Mouse (Mus musculus) midbrain, embryonic 16.5 days (tissue): ENCODE measurements around the gene Rnf4. TPM values are rescaled to one million over a fixed set of nuclear protein-coding genes. Genes with fewer than 3 reads are reported as not detected.

Experiments
- ATAC-seq: fragments of 200-750 bp; cut with Nextera tagmentation; 2 replicates; pipeline ENCODE4 v1.8.0; 2017; ENCODE audit warnings: moderate TSS enrichment
- H3K27ac ChIP-seq: fragments of 300-500 bp; sonication (generic); 2 replicates; pipeline ENCODE4 v1.5.1; 2014; ENCODE audit warnings: mild to moderate bottlenecking, low read length, mixed read lengths
- H3K27me3 ChIP-seq: fragments of 300-500 bp; sonication (generic); 2 replicates; pipeline ENCODE4 v1.6.1; 2014; ENCODE audit warnings: low read depth, low read length, mixed read lengths; ENCODE audit not compliant: control insufficient read depth, insufficient read depth
- H3K36me3 ChIP-seq: fragments of 300-500 bp; sonication (generic); 2 replicates; pipeline ENCODE4 v1.6.1; 2014; ENCODE audit warnings: mild to moderate bottlenecking, low read length, moderate library complexity, mixed read lengths; ENCODE audit not compliant: control insufficient read depth, insufficient read depth
- H3K4me1 ChIP-seq: fragments of 300-500 bp; sonication (generic); 2 replicates; pipeline ENCODE4 v1.6.1; 2014; ENCODE audit warnings: mild to moderate bottlenecking, low read length, mixed read lengths; ENCODE audit not compliant: control insufficient read depth, insufficient read depth
- H3K4me2 ChIP-seq: fragments of 300-500 bp; sonication (generic); 2 replicates; pipeline ENCODE4 v1.6.1; 2014; ENCODE audit warnings: mild to moderate bottlenecking, low read length, mixed read lengths
- H3K4me3 ChIP-seq: fragments of 300-500 bp; sonication (generic); 2 replicates; pipeline ENCODE4 v1.5.1; 2014; ENCODE audit warnings: low read depth, mild to moderate bottlenecking, low read length, moderate library complexity, mixed read lengths
- H3K9ac ChIP-seq: fragments of 300-500 bp; sonication (generic); 2 replicates; pipeline ENCODE4 v1.6.1; 2014; ENCODE audit warnings: low read depth, low read length, mixed read lengths
- H3K9me3 ChIP-seq: fragments of 300-500 bp; sonication (generic); replicated peaks from 2 replicates; pipeline ENCODE4 v1.6.1; 2014; ENCODE audit warnings: mild to moderate bottlenecking, low read length, mixed read lengths; ENCODE audit not compliant: control insufficient read depth, poor library complexity, severe bottlenecking
- WGBS: fragments of 180-500 bp; shearing (Covaris S2); extraction: QIAGEN DNeasy Blood & Tissue Kit; methylation state at CpG from one replicate; pipeline ENCODE4 v1.1.7; 2014; 5-methylcytosine and 5-hydroxymethylcytosine counted together
- polyA plus RNA-seq: library from polyadenylated mRNA; unstranded; fragments of >200 nt; fragmentation: Nextera tagmentation; extraction: Ambion mirVana; gene quantifications from 2 replicates; pipeline ENCODE4 v1.2.1, GENCODE M21; 2015

Gene Rnf4
- polyA plus RNA-seq, 1 experiment from 2014 or later: 131 TPM

- 13% methylated on average over 31 of the region's 31 CpGs for WGBS
- Histone ChIP-seq H3K4me2 (peak overlapping the region; percentile 48), H3K9ac (peak overlapping the region; percentile 45), H3K4me3 (peak overlapping the region; percentile 13), H3K36me3 (no peaks in the 10 kb centered on the region), H3K27me3 (no peaks in the 10 kb centered on the region), H3K4me1 (peaks cover 14% of the 10 kb centered on the region), H3K27ac (no peak overlapping the region; the same call in 1 of the 2 replicates), H3K9me3 (no peaks in the 10 kb centered on the region)
- ATAC-seq: peak; percentile 81; the same call in 1 of the 2 replicates
Observed at GRCm38 (mm10) chr5:34326875-34327576, 9.1 kb upstream of the Rnf4 start.

GRCm38 (mm10) chr5:34330136-34330535 lies 6.0 kb upstream of the Rnf4 start:
- ATAC-seq: no peak
- peaks cover 14% of the 10 kb centered on the region for H3K4me1 ChIP-seq
- 88% methylated on average over 2 of the region's 2 CpGs for WGBS

GRCm38 (mm10) chr5:34334081-34334480 lies 2.0 kb upstream of the Rnf4 start:
- no peak for ATAC-seq

More at GRCm38 (mm10) chr5:34330136-34330535, 6.0 kb upstream of the Rnf4 start:
- Histone ChIP-seq H3K27me3 (no peaks in the 10 kb centered on the region), H3K4me2 (no peak overlapping the region), H3K9ac (no peak overlapping the region), H3K4me3 (no peak overlapping the region), H3K27ac (no peak overlapping the region), H3K36me3 (no peaks in the 10 kb centered on the region), H3K9me3 (no peaks in the 10 kb centered on the region)

GRCm38 (mm10) chr5:34335539-34336096 lies 471 bp upstream of the Rnf4 start:
- WGBS: 3% methylated on average over 21 of the region's 21 CpGs
- ATAC-seq: peak; percentile 75
- H3K4me2 ChIP-seq: peak overlapping the region; percentile 82

More at GRCm38 (mm10) chr5:34334081-34334480, 2.0 kb upstream of the Rnf4 start:
- no peak overlapping the region for H3K4me2 ChIP-seq
- H3K27me3 ChIP-seq: no peaks in the 10 kb centered on the region
- no peaks in the 10 kb centered on the region for H3K9me3 ChIP-seq
- 93% methylated on average over 1 of the region's 1 CpGs for WGBS
- no peak overlapping the region for H3K27ac ChIP-seq
- peaks cover 20% of the 10 kb centered on the region for H3K4me1 ChIP-seq
- no peak overlapping the region for H3K9ac ChIP-seq
- H3K4me3 ChIP-seq: no peak overlapping the region
- no peaks in the 10 kb centered on the region for H3K36me3 ChIP-seq

GRCm38 (mm10) chr5:34336775-34337450 lies 824 bp downstream of the Rnf4 start:
- H3K36me3 ChIP-seq: no peaks in the 10 kb centered on the region

More at GRCm38 (mm10) chr5:34335539-34336096, 471 bp upstream of the Rnf4 start:
- H3K36me3 ChIP-seq: no peaks in the 10 kb centered on the region
- H3K9ac ChIP-seq: peak overlapping the region; percentile 84
- peak overlapping the region; percentile 78 for H3K27ac ChIP-seq
- no peaks in the 10 kb centered on the region for H3K9me3 ChIP-seq
- peaks cover 20% of the 10 kb centered on the region for H3K4me1 ChIP-seq
- peak overlapping the region; percentile 96 for H3K4me3 ChIP-seq
- H3K27me3 ChIP-seq: no peaks in the 10 kb centered on the region

GRCm38 (mm10) chr5:34340246-34340645 lies 4.2 kb downstream of the Rnf4 start:
- Histone ChIP-seq H3K4me2 (no peak overlapping the region), H3K9me3 (no peaks in the 10 kb centered on the region), H3K4me3 (no peak overlapping the region), H3K27ac (no peak overlapping the region), H3K9ac (no peak overlapping the region), H3K27me3 (no peaks in the 10 kb centered on the region), H3K36me3 (peaks cover 8% of the 10 kb centered on the region), H3K4me1 (peaks cover 19% of the 10 kb centered on the region)
- ATAC-seq: no peak
- 95% methylated on average over 6 of the region's 6 CpGs for WGBS

More at GRCm38 (mm10) chr5:34336775-34337450, 824 bp downstream of the Rnf4 start:
- ATAC-seq: peak; percentile 15; the same call in 1 of the 2 replicates
- Histone ChIP-seq H3K27ac (peak overlapping the region; percentile 92), H3K4me2 (peak overlapping the region; percentile 96), H3K9me3 (no peaks in the 10 kb centered on the region), H3K4me3 (peak overlapping the region; percentile 96), H3K27me3 (no peaks in the 10 kb centered on the region), H3K4me1 (peaks cover 20% of the 10 kb centered on the region), H3K9ac (peak overlapping the region; percentile 97)
- under 1% methylated on average over 42 of the region's 42 CpGs for WGBS

- ATAC-seq: no peak
- H3K36me3 ChIP-seq: peaks cover 39% of the 10 kb centered on the region
- H3K27ac ChIP-seq: no peak overlapping the region
- no peaks in the 10 kb centered on the region for H3K4me1 ChIP-seq
- H3K9ac ChIP-seq: no peak overlapping the region
- no peak overlapping the region for H3K4me3 ChIP-seq
- no peak overlapping the region for H3K4me2 ChIP-seq
- no peaks in the 10 kb centered on the region for H3K9me3 ChIP-seq
- 97% methylated on average over 3 of the region's 3 CpGs for WGBS
- no peaks in the 10 kb centered on the region for H3K27me3 ChIP-seq
Observed at GRCm38 (mm10) chr5:34352084-34352631, 16.1 kb downstream of the Rnf4 start.

- Histone ChIP-seq H3K27ac (no peak overlapping the region), H3K27me3 (no peaks in the 10 kb centered on the region), H3K9ac (no peak overlapping the region), H3K4me3 (no peak overlapping the region), H3K4me2 (no peak overlapping the region), H3K4me1 (no peaks in the 10 kb centered on the region), H3K9me3 (no peaks in the 10 kb centered on the region), H3K36me3 (peaks cover 7% of the 10 kb centered on the region; the same call in 1 of the 2 replicates)
- no peak for ATAC-seq
- 94% methylated on average over 3 of the region's 3 CpGs for WGBS
Observed at GRCm38 (mm10) chr5:34360261-34360660, 24.2 kb downstream of the Rnf4 start.
